Mouse (Mus musculus) ES-E14 (cell line): ENCODE measurements around the gene Prelid1. TPM values are rescaled to one million over a fixed set of nuclear protein-coding genes. Genes with fewer than 3 reads are reported as not detected.

ENCODE experiments used
- DNase-seq: peaks from one replicate; pipeline ENCODE4 v3.0.0-alpha.2; 2013; ENCODE audit warnings: low read depth, low spot score
- H3K27ac ChIP-seq: 2 replicates; pipeline ENCODE4 v1.5.1; 2012; ENCODE audit warnings: low read depth, mild to moderate bottlenecking, low read length, moderate library complexity, mixed read lengths; ENCODE audit not compliant: poor library complexity, insufficient read depth, severe bottlenecking
- H3K36me3 ChIP-seq: 2 replicates; pipeline ENCODE4 v1.6.1; 2012; ENCODE audit warnings: mild to moderate bottlenecking, low read length, moderate library complexity, mixed read lengths; ENCODE audit not compliant: control insufficient read depth, poor library complexity, insufficient read depth, severe bottlenecking
- H3K4me1 ChIP-seq, 2 experiments: fragments of 150-350 bp in 1 of 2; sonication (generic) in 1 of 2; 2 replicates each; pipeline ENCODE4 v1.6.1; 2012; ENCODE audit warnings: low read length in 2 of 2, mild to moderate bottlenecking in 1 of 2, mixed read lengths in 1 of 2; ENCODE audit not compliant: control insufficient read depth in 2 of 2, insufficient read depth in 2 of 2, poor library complexity in 1 of 2
- H3K4me3 ChIP-seq, 2 experiments: fragments of 150-350 bp in 1 of 2; sonication (generic) in 1 of 2; 2 replicates each; pipeline ENCODE4 v1.5.1; 2012; ENCODE audit warnings: low read length in 2 of 2, low read depth in 1 of 2, mild to moderate bottlenecking in 1 of 2, mixed read lengths in 1 of 2; ENCODE audit not compliant: insufficient read depth in 1 of 2, poor library complexity in 1 of 2, severe bottlenecking in 1 of 2
- H3K9ac ChIP-seq: 2 replicates; pipeline ENCODE4 v1.6.1; 2012; ENCODE audit warnings: low read depth, mild to moderate bottlenecking, low read length, mixed read lengths; ENCODE audit not compliant: poor library complexity, insufficient read depth, severe bottlenecking
- H3K9me3 ChIP-seq: fragments of 150-350 bp; sonication (generic); 2 replicates; pipeline ENCODE4 v1.6.1; 2012; ENCODE audit warnings: low read depth, mild to moderate bottlenecking, low read length; ENCODE audit not compliant: control insufficient read depth, insufficient read depth
- CHD2 ChIP-seq: IDR thresholded peaks from 2 replicates; pipeline ENCODE4 v1.6.1; 2014; ENCODE audit warnings: mild to moderate bottlenecking, low read depth, low read length, inconsistent platforms
- HCFC1 ChIP-seq: IDR thresholded peaks from 2 replicates; pipeline ENCODE4 v1.6.1; 2012; ENCODE audit warnings: low read length, inconsistent platforms, borderline replicate concordance; ENCODE audit not compliant: insufficient read depth
- MAFK ChIP-seq: IDR thresholded peaks from 2 replicates; pipeline ENCODE4 v1.6.1; 2014; ENCODE audit warnings: mild to moderate bottlenecking, low read depth, low read length, inconsistent platforms; ENCODE audit not compliant: insufficient read depth
- ZC3H11A ChIP-seq: IDR thresholded peaks from 2 replicates; pipeline ENCODE4 v1.6.1; 2012; ENCODE audit warnings: low read depth, mild to moderate bottlenecking, inconsistent platforms, low read length, borderline replicate concordance
- ZNF384 ChIP-seq: IDR thresholded peaks from 2 replicates; pipeline ENCODE4 v1.6.1; 2012; ENCODE audit warnings: low read depth, low read length, inconsistent platforms
- in situ Hi-C, 2 experiments: fragments of 600-800 bp; cut with MboI; formaldehyde crosslinking; loops; one replicate each; pipeline ENCODE4 v1.15.1; 2025; ENCODE audit warnings: low sequenced_read_pairs in 2 of 2, inconsistent platforms in 1 of 2; ENCODE audit not compliant: unreplicated experiment in 2 of 2
- total RNA-seq: library from RNA; depleted of rRNA; stranded (reverse); fragments of 300-350 nt; gene quantifications from 2 replicates; pipeline ENCODE4 v1.2.3, GENCODE M21; 2012

The Prelid1 gene
- total RNA-seq, 1 experiment = 217 TPM

GRCm38 (mm10) chr13:55329683-55330566 lies 9.6 kb downstream of the Prelid1 start, which contains the start of gene Mxd3:
Gene Mxd3, minus strand, starts transcription at chr13:55329823.
- H3K27ac ChIP-seq = peak within 1 kb of the TSS; percentile 90
- DNase-seq = peak; percentile 67
- H3K9ac ChIP-seq = peak within 1 kb of the TSS; percentile 93
- in situ Hi-C loops = no loop called here
- H3K4me1 ChIP-seq = peaks cover 0 to 28% of the 10 kb centered on the region in 2 experiments; a peak in 3 of 4 replicates
- peaks cover 6% of the 10 kb centered on the region; the same call in 1 of the 2 replicates for H3K36me3 ChIP-seq
- H3K4me3 ChIP-seq = peak within 1 kb of the TSS; percentile 86 to 93
- TF ChIP-seq CHD2 = no peak
- TF ChIP-seq ZC3H11A = no peak
- TF ChIP-seq ZNF384 = no peak
- TF ChIP-seq MAFK = no peak
- TF ChIP-seq HCFC1 = no peak
- H3K9me3 ChIP-seq = no peaks in the 10 kb centered on the region

GRCm38 (mm10) chr13:55330567-55331400 lies 10.5 kb downstream of the Prelid1 start:
- peaks cover 0 to 30% of the 10 kb centered on the region in 2 experiments; a peak in 3 of 4 replicates for H3K4me1 ChIP-seq
- TF ChIP-seq MAFK (peak; percentile 90), HCFC1 (no peak), ZNF384 (peak; percentile 91), CHD2 (0 out of 2 replicates have a peak, but pooled peaks have one; percentile 11), ZC3H11A (peak; percentile 4; the same call in 1 of the 2 replicates)
- H3K9me3 ChIP-seq = no peaks in the 10 kb centered on the region
- DNase-seq = no peak
- H3K4me3 ChIP-seq = peak overlapping the region; percentile 86 to 93
- H3K36me3 ChIP-seq = no peaks in the 10 kb centered on the region; the same call in 1 of the 2 replicates
- peak overlapping the region; percentile 90 for H3K27ac ChIP-seq
- in situ Hi-C loops = no loop called here
- H3K9ac ChIP-seq = peak overlapping the region; percentile 93

- H3K4me3 ChIP-seq = no peak overlapping the region
- in situ Hi-C loops = no loop called here
- TF ChIP-seq ZNF384 (no peak), MAFK (no peak), ZC3H11A (no peak), CHD2 (no peak), HCFC1 (no peak)
- no peak overlapping the region; the same call in 1 of the 2 replicates for H3K9ac ChIP-seq
- no peak for DNase-seq
- H3K4me1 ChIP-seq = peaks cover 3 to 34% of the 10 kb centered on the region in 2 experiments
- no peaks in the 10 kb centered on the region; the same call in 1 of the 2 replicates for H3K36me3 ChIP-seq
- H3K9me3 ChIP-seq = no peaks in the 10 kb centered on the region
- H3K27ac ChIP-seq = no peak overlapping the region
Measured at GRCm38 (mm10) chr13:55332331-55332730, 12.0 kb downstream of the Prelid1 start.

DNA sequence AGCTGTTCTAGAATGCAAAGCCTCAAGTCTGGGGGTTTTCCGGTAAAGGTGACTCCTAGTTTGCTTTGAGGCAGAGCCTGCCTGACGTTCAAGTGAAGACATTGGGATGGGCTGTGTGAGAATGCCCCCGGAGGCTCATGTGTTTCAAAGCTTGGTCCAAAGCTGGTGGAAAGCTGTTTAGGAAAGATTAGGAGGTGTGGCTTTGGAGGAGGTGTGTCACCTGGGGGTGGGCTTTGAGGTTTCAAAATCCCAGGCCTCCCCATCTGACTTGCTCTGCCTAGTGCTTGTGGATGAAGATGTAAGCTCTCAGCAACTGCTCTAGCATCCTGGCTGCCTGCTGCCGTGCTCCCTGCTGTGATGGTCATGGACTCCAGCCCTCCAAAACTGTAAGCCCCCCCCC lies 15.4 kb downstream of the Prelid1 start:
- TF ChIP-seq ZC3H11A = no peak
- no peak for TF ChIP-seq HCFC1
- no peak for TF ChIP-seq ZNF384
- no peak for TF ChIP-seq CHD2
- no peak for TF ChIP-seq MAFK

More for the DNA sequence above, 15.4 kb downstream of the Prelid1 start:
- Histone ChIP-seq H3K4me1 (peaks cover 9 to 31% of the 10 kb centered on the region in 2 experiments), H3K4me3 (no peak overlapping the region), H3K9me3 (no peaks in the 10 kb centered on the region), H3K36me3 (no peaks in the 10 kb centered on the region), H3K9ac (no peak overlapping the region; the same call in 1 of the 2 replicates), H3K27ac (peak overlapping the region; percentile 53; the same call in 1 of the 2 replicates)
- no peak for DNase-seq
- in situ Hi-C loops = no loop called here
